Mouse (Mus musculus): ENCODE measurements around the gene Slit3. TPM values are rescaled to one million over a fixed set of nuclear protein-coding genes. Genes with fewer than 3 reads are reported as not detected.

Gene Slit3
- polyA plus RNA-seq, 3 experiments from 2014 or later: not detected

GRCm38 (mm10) chr11:35480146-35480545, 359.1 kb downstream of the Slit3 start:
- ATAC-seq: no peak

- ATAC-seq: no peak
Observed at GRCm38 (mm10) chr11:35481611-35482363, 360.8 kb downstream of the Slit3 start.

- no peak for ATAC-seq
Observed at GRCm38 (mm10) chr11:35487966-35488365, 366.9 kb downstream of the Slit3 start.

DNA sequence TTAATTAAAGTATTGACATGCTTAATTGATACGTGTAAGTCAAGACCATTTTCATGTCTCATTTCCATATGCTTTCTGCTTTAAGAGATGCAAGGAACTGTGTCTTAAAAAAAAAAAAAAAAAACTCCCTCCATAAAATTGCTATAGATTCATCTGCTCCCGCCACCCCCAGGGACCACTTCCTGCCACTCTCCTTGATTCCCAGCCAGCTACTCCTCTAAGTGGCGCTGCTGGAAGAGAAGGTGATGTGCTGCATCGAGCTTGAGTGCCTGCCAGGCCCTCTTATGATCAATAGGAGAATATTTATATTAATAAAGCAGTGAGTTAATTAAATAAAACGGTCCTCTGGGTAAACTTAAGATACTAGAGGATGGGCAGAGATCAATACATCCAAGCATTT, 370.7 kb downstream of the Slit3 start:
- no peak for ATAC-seq

- no peak for ATAC-seq
Observed at GRCm38 (mm10) chr11:35496874-35497273, 375.9 kb downstream of the Slit3 start.

GRCm38 (mm10) chr11:35497961-35498360, 376.9 kb downstream of the Slit3 start:
- no peak for ATAC-seq

- ATAC-seq: no peak
Observed at GRCm38 (mm10) chr11:35502128-35502527, 381.1 kb downstream of the Slit3 start.

DNA sequence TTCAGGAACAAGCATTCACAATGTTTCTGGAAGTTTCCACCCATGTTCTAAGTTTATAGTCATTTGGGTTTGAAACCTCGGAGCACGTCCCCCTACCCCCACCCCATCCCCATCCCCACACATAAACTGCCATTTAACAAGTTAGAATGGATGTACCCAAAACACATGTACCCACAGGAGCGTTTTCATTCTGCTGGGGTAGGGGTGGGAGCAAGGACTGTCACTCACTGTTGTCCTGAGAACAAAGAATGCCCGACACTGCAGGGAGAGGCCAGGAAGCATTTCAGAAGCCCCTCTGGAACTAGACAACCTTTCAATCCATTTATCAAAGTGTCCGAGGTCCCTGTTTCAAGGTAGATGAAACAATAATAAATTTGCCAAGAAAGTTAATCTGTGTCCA, 383.0 kb downstream of the Slit3 start:
- ATAC-seq: no peak

DNA sequence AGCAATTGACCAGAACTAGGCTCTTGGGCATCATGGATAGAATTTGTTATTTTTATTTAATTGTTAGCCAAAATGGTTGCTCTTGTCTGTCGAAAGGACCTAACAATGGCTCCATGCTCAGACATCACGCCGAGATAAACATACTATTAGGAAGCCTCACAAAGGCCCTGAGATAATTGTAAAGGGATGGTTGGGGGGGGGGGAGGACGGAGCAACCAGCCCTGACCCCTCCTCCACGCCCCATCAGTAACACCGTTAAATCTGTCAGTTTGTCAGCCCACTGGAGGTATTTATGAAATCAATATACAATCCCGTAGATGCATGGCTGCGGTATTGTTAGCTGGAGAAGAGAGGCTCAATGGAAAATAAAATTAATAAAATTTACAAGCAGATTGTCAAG, 383.9 kb downstream of the Slit3 start:
- ATAC-seq: no peak

GRCm38 (mm10) chr11:35505316-35505715, 384.3 kb downstream of the Slit3 start:
- ATAC-seq: no peak

- ATAC-seq: no peak
Observed at GRCm38 (mm10) chr11:35505817-35506216, 384.8 kb downstream of the Slit3 start.

GRCm38 (mm10) chr11:35507781-35508390, 386.9 kb downstream of the Slit3 start:
- no peak for ATAC-seq

- no peak for ATAC-seq
Observed at GRCm38 (mm10) chr11:35512686-35513085, 391.7 kb downstream of the Slit3 start.

DNA sequence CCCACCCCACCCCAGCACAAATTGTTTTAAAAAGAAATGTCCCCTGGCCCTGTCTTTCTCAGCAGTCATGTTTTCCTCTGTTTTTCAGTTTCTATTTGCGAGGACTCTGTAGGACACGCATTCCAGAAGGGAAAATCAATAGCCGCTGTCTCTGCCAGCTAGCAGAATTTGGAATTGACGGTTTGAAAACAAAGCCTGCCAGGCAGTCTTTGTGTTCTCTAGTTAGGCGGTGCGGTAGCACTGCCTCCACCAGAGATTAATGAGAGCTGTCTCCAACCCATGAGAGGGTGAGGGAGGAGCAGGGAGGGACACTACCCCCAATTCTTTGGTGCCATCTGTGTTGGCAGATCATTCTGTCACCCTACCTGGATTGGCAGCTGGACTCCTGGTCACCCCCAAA, 392.3 kb downstream of the Slit3 start:
- ATAC-seq: no peak

DNA sequence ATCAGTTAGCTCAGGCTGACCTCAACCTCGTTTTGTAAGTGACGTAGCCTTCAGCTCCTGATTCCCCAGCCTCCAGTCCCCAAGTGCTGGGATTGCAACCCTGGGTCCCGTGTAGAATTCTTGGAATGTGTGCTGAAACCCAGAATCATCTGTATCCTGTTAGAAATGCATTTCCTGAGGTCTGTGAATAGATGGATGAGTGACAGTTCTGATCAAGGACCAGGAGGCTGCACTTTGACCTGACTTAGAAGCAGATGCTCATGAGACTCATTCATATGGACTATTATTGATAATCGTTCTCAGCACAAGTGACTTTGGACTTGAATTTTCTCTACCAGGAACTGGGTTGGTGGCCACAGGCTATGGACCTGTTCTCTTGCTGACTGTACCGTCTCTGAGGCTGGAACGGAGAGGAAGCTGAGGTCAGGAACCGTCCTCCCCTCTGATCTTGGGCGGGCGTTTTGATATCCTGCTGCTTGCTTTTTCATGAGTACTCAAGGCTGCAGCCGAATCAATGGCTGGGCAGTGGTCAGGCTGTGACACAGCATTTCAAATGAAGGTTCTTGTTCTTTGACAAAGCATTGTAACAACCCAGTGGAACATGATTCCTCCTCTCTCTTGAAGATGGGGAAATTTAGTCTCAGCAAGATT, 401.9 kb downstream of the Slit3 start:
- ATAC-seq: no peak

DNA sequence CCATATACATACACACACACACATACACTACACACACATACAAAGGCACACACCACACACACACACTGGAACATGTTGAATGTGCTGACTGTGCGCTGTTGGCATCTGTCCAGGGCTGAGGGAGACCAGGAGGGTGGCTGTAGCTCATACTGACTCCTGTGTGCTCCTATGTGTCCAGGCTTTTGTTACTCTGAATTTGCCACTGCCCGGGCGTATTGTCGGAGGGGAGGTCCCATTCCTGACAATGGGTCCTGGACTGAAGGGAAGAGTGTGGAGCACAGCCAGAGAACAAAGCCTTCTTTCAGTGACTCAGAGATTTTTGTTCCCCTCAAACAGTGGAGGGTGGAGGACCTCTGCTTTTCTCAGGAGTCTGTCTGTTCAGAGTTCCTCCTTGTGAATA, 402.7 kb downstream of the Slit3 start:
- ATAC-seq: no peak

DNA sequence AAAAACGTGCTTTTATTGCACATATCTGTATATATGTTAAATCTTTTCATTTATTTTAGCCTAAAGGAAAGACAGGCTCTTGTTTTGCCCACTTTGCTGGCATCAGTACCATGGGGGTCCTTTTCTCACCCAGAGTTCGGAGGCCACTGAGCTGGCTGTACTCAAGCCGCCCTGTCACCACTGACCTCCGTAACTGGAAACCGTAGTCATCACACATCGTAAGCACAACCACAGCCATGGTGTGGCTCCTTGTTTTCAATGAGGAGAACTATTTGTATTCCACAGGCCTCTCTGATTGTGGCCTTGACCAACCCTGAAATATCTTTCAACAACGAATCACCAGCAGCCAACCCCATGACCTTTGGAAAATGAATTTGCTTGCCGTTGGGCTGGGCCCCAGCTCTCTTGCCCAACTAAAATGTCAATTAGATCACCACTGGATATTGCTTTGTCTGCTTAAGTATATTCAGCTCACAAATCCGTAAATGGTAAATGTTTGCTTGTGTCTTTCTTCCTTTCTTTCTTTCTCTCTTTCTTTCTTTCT, 405.3 kb downstream of the Slit3 start:
- no peak for ATAC-seq

DNA sequence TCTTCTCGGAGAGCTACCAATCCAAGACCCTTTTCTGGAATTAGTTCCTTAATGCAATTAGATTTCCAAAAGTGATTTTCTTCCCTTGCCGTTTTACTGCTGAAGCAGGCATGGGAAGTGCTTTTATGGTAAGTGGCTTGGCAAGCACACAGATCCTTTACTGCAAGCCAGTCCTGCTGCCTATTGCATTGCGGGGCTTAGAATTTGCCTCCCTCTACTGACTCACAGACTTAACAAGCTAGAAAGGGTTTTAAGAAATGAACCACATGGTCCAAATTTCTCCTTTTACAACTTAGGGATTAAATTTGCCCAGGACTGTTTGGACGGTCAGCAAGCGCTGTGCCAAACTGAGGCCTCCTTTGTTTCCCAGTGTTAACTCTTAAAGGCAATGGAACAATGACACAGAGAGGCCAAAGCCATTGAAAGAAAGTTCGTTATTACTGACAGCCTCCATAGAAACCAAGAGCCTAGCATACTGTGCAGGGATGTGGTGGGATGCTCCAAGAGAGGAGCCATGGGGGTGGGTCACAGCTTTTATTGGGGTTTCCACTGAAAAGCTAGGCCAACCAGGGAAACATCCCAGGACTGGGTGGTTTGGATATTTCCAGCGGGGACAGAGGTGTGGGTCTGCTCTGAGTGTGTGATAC, 406.9 kb downstream of the Slit3 start:
- ATAC-seq: no peak

GRCm38 (mm10) chr11:35535027-35535426, 414.0 kb downstream of the Slit3 start:
- no peak for ATAC-seq

DNA sequence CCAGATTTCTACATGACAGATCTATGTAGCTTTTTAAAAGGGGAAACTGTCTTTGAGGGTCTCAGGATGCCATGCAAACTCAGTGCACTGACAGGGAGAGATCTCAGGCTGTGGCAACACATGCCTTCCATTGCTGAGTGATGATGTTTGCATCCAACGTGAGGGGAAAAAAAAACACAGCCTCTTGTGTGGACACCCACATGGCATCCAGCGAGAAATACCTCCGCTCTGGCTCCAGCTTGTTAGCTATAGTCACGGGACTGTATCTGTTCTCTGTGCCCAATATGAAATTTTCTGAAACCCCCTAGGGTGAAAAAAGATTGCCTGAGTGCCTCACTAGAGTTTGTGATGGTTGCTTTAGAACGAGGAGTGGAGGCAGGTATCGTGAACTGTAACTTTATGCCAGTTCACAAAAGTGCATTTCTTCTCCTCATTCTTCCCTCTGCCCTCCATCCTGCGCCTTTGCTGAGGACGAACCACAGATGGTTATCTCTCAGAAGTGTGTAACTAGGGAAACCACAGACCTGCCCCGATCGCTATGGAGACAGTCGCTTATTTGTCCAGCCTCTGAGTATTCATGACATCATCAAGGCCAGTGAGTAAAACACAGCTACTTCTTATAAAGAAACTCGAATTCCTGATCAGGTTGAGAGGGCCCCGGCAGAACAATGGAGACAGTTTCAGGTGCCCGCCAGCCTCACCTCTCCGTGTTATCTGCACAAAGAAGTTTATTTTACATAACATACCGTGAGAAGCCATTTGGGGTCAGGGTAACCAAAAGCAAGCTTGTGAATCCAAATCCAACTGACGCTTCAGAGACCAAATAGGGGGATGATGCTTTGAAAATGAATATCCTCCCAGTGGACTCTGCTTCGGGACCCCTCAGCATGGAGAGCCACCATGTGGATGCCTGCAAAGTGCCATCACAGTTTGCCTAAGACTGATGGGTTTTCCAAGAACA, 416.4 kb downstream of the Slit3 start:
- ATAC-seq: no peak

DNA sequence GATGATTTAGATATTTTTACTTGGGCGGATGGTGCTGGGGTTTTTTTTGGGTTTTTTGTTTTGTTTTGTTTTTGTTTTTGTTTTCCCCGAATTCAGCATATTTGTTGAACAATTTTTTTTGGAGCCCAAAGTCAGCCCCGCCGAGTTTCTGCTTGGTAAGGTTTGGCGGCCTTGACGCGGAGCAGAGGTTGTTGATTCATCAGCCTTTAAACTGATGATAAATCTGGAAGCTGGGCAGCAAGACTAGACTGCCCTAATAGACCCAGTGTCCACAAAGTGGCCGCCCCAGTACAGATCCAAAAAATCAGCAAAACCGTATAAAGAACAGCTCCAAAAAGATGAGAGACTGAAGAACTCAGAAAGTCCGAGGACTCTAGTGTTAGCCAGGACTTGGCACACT, 421.7 kb downstream of the Slit3 start:
- ATAC-seq: no peak
